Mouse (Mus musculus) CH12.LX (cell line): ENCODE measurements at regions not wholly inside any gene's neighbourhood (a gene's known extent, or its start where the extent isn't known, plus 50 kb on each side); places are given as distances from the start of the nearest gene placed in this dataset.
A peak's percentile ranks its signal among the peaks of the same experiment; 100 is the strongest.

Experiments
- DNase-seq: peaks from one replicate; pipeline ENCODE4 v3.0.0-alpha.2; 2013; ENCODE audit errors: extremely low read depth
- H3K27ac ChIP-seq: 2 replicates; pipeline ENCODE4 v1.5.1; 2012; ENCODE audit warnings: low read depth, mild to moderate bottlenecking, control low read depth, moderate library complexity; ENCODE audit not compliant: insufficient read depth
- H3K27me3 ChIP-seq: replicated peaks from 2 replicates; pipeline ENCODE3; 2012; ENCODE audit warnings: inconsistent platforms
- H3K36me3 ChIP-seq, 2 experiments: replicated peaks in 1 of 2; 2 replicates each; pipeline versions ENCODE3 to v1.6.1; 2012; ENCODE audit warnings: inconsistent platforms in 1 of 2, low read length in 1 of 2, mild to moderate bottlenecking in 1 of 2, mixed read lengths in 1 of 2, moderate library complexity in 1 of 2; ENCODE audit not compliant: control insufficient read depth in 1 of 2, insufficient read depth in 1 of 2
- H3K4me1 ChIP-seq, 2 experiments: 2 replicates each; pipeline ENCODE4 v1.6.1; 2012; ENCODE audit warnings: inconsistent platforms in 1 of 2, moderate library complexity in 1 of 2; ENCODE audit not compliant: insufficient read depth in 2 of 2, control insufficient read depth in 1 of 2
- H3K4me2 ChIP-seq: 2 replicates; pipeline ENCODE4 v1.6.1; 2012; ENCODE audit warnings: low read depth, mild to moderate bottlenecking, control low read depth; ENCODE audit not compliant: poor library complexity, insufficient read depth, severe bottlenecking
- H3K4me3 ChIP-seq, 3 experiments: fragments of 150-350 bp in 1 of 3; sonication (generic) in 1 of 3; replicated peaks in 1 of 3; 2 replicates each; pipeline versions ENCODE3 to v1.5.1; 2011 to 2012; ENCODE audit warnings: low read depth in 2 of 3, low read length in 2 of 3, mild to moderate bottlenecking in 2 of 3, moderate library complexity in 2 of 3, control low read depth in 1 of 3, improper control_type of control experiment in 1 of 3, inconsistent platforms in 1 of 3, mixed read lengths in 1 of 3; ENCODE audit not compliant: poor library complexity in 1 of 3
- H3K79me2 ChIP-seq: replicated peaks from 2 replicates; pipeline ENCODE4 v1.6.1; 2012; ENCODE audit warnings: mild to moderate bottlenecking, moderate library complexity; ENCODE audit not compliant: control insufficient read depth, poor library complexity, insufficient read depth, severe bottlenecking; ENCODE audit errors: extremely low read depth
- H3K9ac ChIP-seq: 2 replicates; pipeline ENCODE4 v1.6.1; 2012; ENCODE audit warnings: low read depth, mild to moderate bottlenecking, control low read depth, moderate library complexity; ENCODE audit not compliant: insufficient read depth
- H3K9me3 ChIP-seq: replicated peaks from 2 replicates; pipeline ENCODE3; 2012; ENCODE audit warnings: low read length, inconsistent platforms, mixed read lengths
- CTCF ChIP-seq, 2 experiments: IDR thresholded peaks in 1 of 2; conservative IDR thresholded peaks in 1 of 2; 2 replicates each; pipeline ENCODE4 v1.5.1; 2011 to 2012; ENCODE audit warnings: low read depth in 2 of 2, low read length in 2 of 2, improper control_type of control experiment in 1 of 2, inconsistent platforms in 1 of 2, mild to moderate bottlenecking in 1 of 2, moderate library complexity in 1 of 2
- KAT2A ChIP-seq: IDR thresholded peaks from 2 replicates; pipeline ENCODE4 v1.6.1; 2012; ENCODE audit warnings: low read length, improper control_type of control experiment, inconsistent platforms; ENCODE audit not compliant: insufficient replicate concordance
- RAD21 ChIP-seq: IDR thresholded peaks from 2 replicates; pipeline ENCODE4 v1.6.1; 2011; ENCODE audit warnings: low read depth, mild to moderate bottlenecking, low read length, improper control_type of control experiment, moderate library complexity
- ZKSCAN1 ChIP-seq: IDR thresholded peaks from 2 replicates; pipeline ENCODE4 v1.6.1; 2012; ENCODE audit warnings: low read depth, inconsistent platforms, low read length, improper control_type of control experiment, borderline replicate concordance
- dilution Hi-C: fragments of 300-500 bp; cut with MboI; formaldehyde crosslinking; loops from 2 replicates; pipeline ENCODE4 v1.14.3; 2020; ENCODE audit warnings: low sequenced_read_pairs; ENCODE audit not compliant: extremely low pct_unique_long_range_greater_than_20kb, extremely low pct_ligation_motif_present
- in situ Hi-C: fragments of 300-500 bp; cut with MboI; formaldehyde crosslinking; loops from 3 replicates; pipeline ENCODE4 v1.14.3; 2019; ENCODE audit warnings: low sequenced_read_pairs, low pct_ligation_motif_present, low pct_unique_long_range_greater_than_20kb, mixed read lengths

- Histone ChIP-seq H3K27me3 (peaks cover 4% of the 10 kb centered on the region), H3K4me1 (no peaks in the 10 kb centered on the region), H3K27ac (no peak overlapping the region)
- TF ChIP-seq KAT2A = no peak
- TF ChIP-seq ZKSCAN1 = no peak
- TF ChIP-seq RAD21 = peak; percentile 42
- peak; percentile 17 to 48; a peak in 2 of 4 replicates for TF ChIP-seq CTCF (conservative IDR thresholded peaks at IDR 0.05 in 1 of 2, IDR thresholded peaks at IDR 0.05 in 1 of 2; ENCODE audit: low read depth in 2 of 2, low read length in 2 of 2)
- TF ChIP-seq, all 38 proteins: peak for 2
- Histone ChIP-seq H3K9me3 (no peaks in the 10 kb centered on the region), H3K36me3 (no peaks in the 10 kb centered on the region), H3K4me3 (no peak overlapping the region), H3K79me2 (no peaks in the 10 kb centered on the region), H3K9ac (no peak overlapping the region), H3K4me2 (no peak overlapping the region)
- in situ Hi-C loops = no loop called here
- dilution Hi-C loops = no loop called here
- peak; percentile 2 for DNase-seq
Observed at GRCm38 (mm10) chr7:33795016-33795415, 51.4 kb downstream of the Scgb1b24 start.
